Mouse (Mus musculus) ES-E14 (cell line): ENCODE results near the gene Tff3. TPM values are rescaled to one million over a fixed set of nuclear protein-coding genes. Genes with fewer than 3 reads are reported as not detected.

Experiments used
- DNase-seq: peaks from one replicate; pipeline ENCODE4 v3.0.0-alpha.2; 2013; ENCODE audit warnings: low read depth, low spot score
- H3K27ac ChIP-seq: 2 replicates; pipeline ENCODE4 v1.5.1; 2012; ENCODE audit warnings: low read depth, mild to moderate bottlenecking, low read length, moderate library complexity, mixed read lengths; ENCODE audit not compliant: poor library complexity, insufficient read depth, severe bottlenecking
- H3K36me3 ChIP-seq: 2 replicates; pipeline ENCODE4 v1.6.1; 2012; ENCODE audit warnings: mild to moderate bottlenecking, low read length, moderate library complexity, mixed read lengths; ENCODE audit not compliant: control insufficient read depth, poor library complexity, insufficient read depth, severe bottlenecking
- H3K4me1 ChIP-seq, 2 experiments: fragments of 150-350 bp in 1 of 2; sonication (generic) in 1 of 2; 2 replicates each; pipeline ENCODE4 v1.6.1; 2012; ENCODE audit warnings: low read length in 2 of 2, mild to moderate bottlenecking in 1 of 2, mixed read lengths in 1 of 2; ENCODE audit not compliant: control insufficient read depth in 2 of 2, insufficient read depth in 2 of 2, poor library complexity in 1 of 2
- H3K4me3 ChIP-seq, 2 experiments: fragments of 150-350 bp in 1 of 2; sonication (generic) in 1 of 2; 2 replicates each; pipeline ENCODE4 v1.5.1; 2012; ENCODE audit warnings: low read length in 2 of 2, low read depth in 1 of 2, mild to moderate bottlenecking in 1 of 2, mixed read lengths in 1 of 2; ENCODE audit not compliant: insufficient read depth in 1 of 2, poor library complexity in 1 of 2, severe bottlenecking in 1 of 2
- H3K9ac ChIP-seq: 2 replicates; pipeline ENCODE4 v1.6.1; 2012; ENCODE audit warnings: low read depth, mild to moderate bottlenecking, low read length, mixed read lengths; ENCODE audit not compliant: poor library complexity, insufficient read depth, severe bottlenecking
- H3K9me3 ChIP-seq: fragments of 150-350 bp; sonication (generic); 2 replicates; pipeline ENCODE4 v1.6.1; 2012; ENCODE audit warnings: low read depth, mild to moderate bottlenecking, low read length; ENCODE audit not compliant: control insufficient read depth, insufficient read depth
- CHD2 ChIP-seq: IDR thresholded peaks from 2 replicates; pipeline ENCODE4 v1.6.1; 2014; ENCODE audit warnings: mild to moderate bottlenecking, low read depth, low read length, inconsistent platforms
- HCFC1 ChIP-seq: IDR thresholded peaks from 2 replicates; pipeline ENCODE4 v1.6.1; 2012; ENCODE audit warnings: low read length, inconsistent platforms, borderline replicate concordance; ENCODE audit not compliant: insufficient read depth
- MAFK ChIP-seq: IDR thresholded peaks from 2 replicates; pipeline ENCODE4 v1.6.1; 2014; ENCODE audit warnings: mild to moderate bottlenecking, low read depth, low read length, inconsistent platforms; ENCODE audit not compliant: insufficient read depth
- ZC3H11A ChIP-seq: IDR thresholded peaks from 2 replicates; pipeline ENCODE4 v1.6.1; 2012; ENCODE audit warnings: low read depth, mild to moderate bottlenecking, inconsistent platforms, low read length, borderline replicate concordance
- ZNF384 ChIP-seq: IDR thresholded peaks from 2 replicates; pipeline ENCODE4 v1.6.1; 2012; ENCODE audit warnings: low read depth, low read length, inconsistent platforms
- in situ Hi-C, 2 experiments: fragments of 600-800 bp; cut with MboI; formaldehyde crosslinking; loops; one replicate each; pipeline ENCODE4 v1.15.1; 2025; ENCODE audit warnings: low sequenced_read_pairs in 2 of 2, inconsistent platforms in 1 of 2; ENCODE audit not compliant: unreplicated experiment in 2 of 2
- total RNA-seq: library from RNA; depleted of rRNA; stranded (reverse); fragments of 300-350 nt; gene quantifications from 2 replicates; pipeline ENCODE4 v1.2.3, GENCODE M21; 2012; rRNA removed

Gene Tff3
- total RNA-seq, 1 experiment = not detected

DNA sequence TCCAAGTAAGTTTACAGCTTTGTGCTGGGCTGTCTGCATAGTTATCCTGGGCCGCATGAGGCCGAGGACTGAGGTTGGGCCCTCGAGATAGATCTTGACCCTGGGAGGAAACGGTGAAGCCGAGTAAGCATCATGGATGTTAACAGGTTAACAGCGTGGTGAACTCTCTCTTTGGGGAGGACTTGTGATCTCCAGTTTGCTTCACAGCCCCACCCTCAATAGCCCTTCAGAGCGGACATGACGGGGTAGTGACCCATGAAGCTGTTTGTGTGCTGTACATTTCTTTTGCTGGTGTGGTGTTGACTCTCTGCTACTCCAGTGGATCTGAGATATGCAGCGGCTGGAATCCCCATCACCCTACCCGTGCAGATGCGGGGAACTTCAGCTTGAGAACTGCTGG is 50.9 kb downstream of the Tff3 start:
- H3K27ac ChIP-seq = no peak overlapping the region
- DNase-seq = no peak
- no peak overlapping the region for H3K4me3 ChIP-seq
- no peak overlapping the region for H3K9ac ChIP-seq
- H3K4me1 ChIP-seq = peaks cover 5 to 31% of the 10 kb centered on the region in 2 experiments
- TF ChIP-seq HCFC1 = no peak
- in situ Hi-C loops = no loop called here
- no peaks in the 10 kb centered on the region for H3K36me3 ChIP-seq
- no peaks in the 10 kb centered on the region for H3K9me3 ChIP-seq

DNA sequence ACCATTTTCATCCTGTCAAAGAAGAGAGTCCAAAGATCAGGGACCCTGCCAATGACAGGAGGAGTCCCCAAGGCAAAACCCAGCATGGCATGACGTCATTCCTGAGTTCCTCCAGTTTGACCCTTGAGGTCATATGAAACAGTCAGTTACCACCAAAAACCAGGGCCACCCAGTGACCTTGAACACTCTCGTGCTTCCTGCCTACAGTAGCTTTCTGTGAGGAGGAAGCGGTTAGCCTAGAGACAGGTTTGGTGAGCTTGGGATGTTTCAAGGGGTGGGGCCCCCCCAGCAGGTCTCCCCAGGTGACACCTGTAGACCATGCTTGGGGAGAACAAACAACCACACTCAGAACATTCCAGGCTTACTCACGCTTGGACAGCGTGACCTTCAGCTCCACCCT is 51.9 kb downstream of the Tff3 start:
- in situ Hi-C loops = no loop called here
- no peak for DNase-seq
- Histone ChIP-seq H3K9ac (no peak overlapping the region), H3K27ac (no peak overlapping the region), H3K36me3 (no peaks in the 10 kb centered on the region), H3K4me3 (no peak overlapping the region), H3K9me3 (no peaks in the 10 kb centered on the region), H3K4me1 (peaks cover 6 to 33% of the 10 kb centered on the region in 2 experiments)
- no peak for TF ChIP-seq ZNF384
- TF ChIP-seq CHD2 = no peak
- TF ChIP-seq MAFK = no peak
- no peak for TF ChIP-seq ZC3H11A
- no peak for TF ChIP-seq HCFC1

DNA sequence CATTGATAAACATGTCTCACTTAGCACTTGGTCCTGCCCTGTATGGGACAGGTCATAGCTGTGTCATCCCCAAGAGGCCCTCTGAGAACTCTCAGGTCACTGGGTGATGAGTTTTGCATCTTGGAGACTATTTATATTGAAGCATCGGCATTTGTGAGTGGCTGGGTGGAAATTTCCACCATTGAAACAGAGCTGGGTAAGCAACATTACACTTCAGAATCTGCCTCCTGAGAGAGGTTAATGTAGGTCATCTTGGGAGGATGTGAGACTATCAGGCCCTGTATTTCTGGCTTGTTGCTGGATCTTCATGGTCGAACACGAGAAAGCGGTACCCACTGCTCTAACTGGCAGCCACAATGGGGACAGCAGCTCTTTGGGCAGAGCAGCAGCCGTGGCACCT is 54.0 kb downstream of the Tff3 start:
- H3K27ac ChIP-seq = no peak overlapping the region
- no peak for DNase-seq
- no peaks in the 10 kb centered on the region for H3K36me3 ChIP-seq
- H3K4me1 ChIP-seq = peaks cover 6 to 34% of the 10 kb centered on the region in 2 experiments
- TF ChIP-seq MAFK (no peak), HCFC1 (no peak), ZC3H11A (no peak), CHD2 (no peak), ZNF384 (no peak)
- in situ Hi-C loops = no loop called here
- no peak overlapping the region for H3K9ac ChIP-seq
- no peaks in the 10 kb centered on the region for H3K9me3 ChIP-seq
- H3K4me3 ChIP-seq = no peak overlapping the region

Other genes starting within 250 kb of the Tff3 start
- 2.5 and 4.1 TPM in 2 replicates for gene Glp1r, start 227.8 kb downstream of the Tff3 start, total RNA-seq
- gene Umodl1, start 175.0 kb downstream of the Tff3 start, total RNA-seq = not detected in 2 replicates
- 9.3 and 33.4 TPM in 2 replicates for gene Abcg1, start 72.0 kb downstream of the Tff3 start, total RNA-seq
- gene Tff2, start 14.6 kb upstream of the Tff3 start, total RNA-seq = not detected in 2 replicates
- not detected in 2 replicates for gene Tff1, start 35.6 kb upstream of the Tff3 start, total RNA-seq
- gene Tmprss3, start 69.3 kb upstream of the Tff3 start, total RNA-seq = 0.36 and 0.37 TPM in 2 replicates
- 6.7 and 11.2 TPM in 2 replicates for gene Ubash3a, start 78.2 kb upstream of the Tff3 start, total RNA-seq
- gene Rsph1, start 147.7 kb upstream of the Tff3 start, total RNA-seq = 1.4 and 1.9 TPM in 2 replicates
- gene Slc37a1, start 157.1 kb upstream of the Tff3 start, total RNA-seq = 37.5 and 64.8 TPM in 2 replicates